Mouse (Mus musculus): ENCODE data around the gene Ildr1. TPM values are rescaled to one million over a fixed set of nuclear protein-coding genes. Genes with fewer than 3 reads are reported as not detected.

Gene Ildr1
- polyA plus RNA-seq (2012; rRNA removed) = 0.05 and 0.14 TPM in 2 replicates

GRCm38 (mm10) chr16:36693818-36694413, at the start of gene Ildr1:
Gene Ildr1, plus strand, starts transcription at chr16:36693978.
- DNase-seq (ENCODE audit: low read depth) = no peak
- TF ChIP-seq CTCF (IDR thresholded peaks at IDR 0.05; ENCODE audit: borderline replicate concordance, extremely low read depth, insufficient read depth, insufficient read length) (no peak), POLR2A (IDR thresholded peaks at IDR 0.05; ENCODE audit: borderline replicate concordance, extremely low read depth, insufficient read depth, insufficient read length, poor library complexity, severe bottlenecking) (no peak)

DNA sequence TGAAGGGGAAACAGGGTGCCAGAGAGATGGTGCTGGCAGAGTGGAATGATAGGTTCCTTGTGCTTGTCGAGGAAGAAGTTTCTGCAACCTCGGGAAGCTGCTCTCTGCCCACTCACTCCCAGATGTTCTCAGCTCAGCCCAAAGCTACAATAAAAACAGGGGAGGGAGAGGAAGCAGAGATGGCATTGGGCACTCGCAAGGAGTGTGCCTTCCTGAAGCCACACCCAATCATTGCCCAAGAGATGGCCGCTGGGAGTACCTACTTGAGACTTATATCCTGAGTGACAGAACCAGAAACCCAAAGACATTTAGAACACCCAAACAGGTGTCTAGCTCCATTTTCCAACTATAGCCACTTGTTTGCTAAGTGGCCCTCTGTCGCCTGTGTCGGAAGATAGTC, 48.7 kb upstream of the Ildr1 start:
- TF ChIP-seq POLR2A (IDR thresholded peaks at IDR 0.05; ENCODE audit: borderline replicate concordance, extremely low read depth, insufficient read depth, insufficient read length, poor library complexity, severe bottlenecking) (no peak), CTCF (IDR thresholded peaks at IDR 0.05; ENCODE audit: borderline replicate concordance, extremely low read depth, insufficient read depth, insufficient read length) (no peak)
- no peak for DNase-seq (ENCODE audit: low read depth)

GRCm38 (mm10) chr16:36649304-36649703, 44.5 kb upstream of the Ildr1 start:
- DNase-seq (ENCODE audit: low read depth) = no peak
- no peak for TF ChIP-seq CTCF (IDR thresholded peaks at IDR 0.05; ENCODE audit: borderline replicate concordance, extremely low read depth, insufficient read depth, insufficient read length)
- no peak for TF ChIP-seq POLR2A (IDR thresholded peaks at IDR 0.05; ENCODE audit: borderline replicate concordance, extremely low read depth, insufficient read depth, insufficient read length, poor library complexity, severe bottlenecking)

DNA sequence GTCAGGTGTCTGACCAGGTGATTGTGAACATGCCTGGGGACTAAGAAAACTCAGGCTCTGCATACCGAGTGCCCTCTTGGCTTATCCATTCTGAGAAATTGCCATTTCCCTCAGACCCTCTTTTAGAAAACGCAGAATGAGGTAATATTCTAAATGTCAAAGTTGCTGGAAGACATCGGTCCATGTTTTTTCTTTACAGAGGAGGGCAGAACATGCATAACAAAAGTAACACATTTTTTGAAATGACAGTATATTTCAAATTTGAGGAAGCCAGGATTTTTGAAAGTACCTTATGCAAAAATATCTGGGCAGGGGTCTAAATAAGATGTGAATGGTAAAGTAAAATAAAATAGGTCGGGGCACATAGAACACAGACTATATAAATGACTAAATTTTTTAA, 43.3 kb upstream of the Ildr1 start:
- no peak for TF ChIP-seq POLR2A (IDR thresholded peaks at IDR 0.05; ENCODE audit: borderline replicate concordance, extremely low read depth, insufficient read depth, insufficient read length, poor library complexity, severe bottlenecking)
- TF ChIP-seq CTCF (IDR thresholded peaks at IDR 0.05; ENCODE audit: borderline replicate concordance, extremely low read depth, insufficient read depth, insufficient read length) = no peak
- no peak for DNase-seq (ENCODE audit: low read depth)

DNA sequence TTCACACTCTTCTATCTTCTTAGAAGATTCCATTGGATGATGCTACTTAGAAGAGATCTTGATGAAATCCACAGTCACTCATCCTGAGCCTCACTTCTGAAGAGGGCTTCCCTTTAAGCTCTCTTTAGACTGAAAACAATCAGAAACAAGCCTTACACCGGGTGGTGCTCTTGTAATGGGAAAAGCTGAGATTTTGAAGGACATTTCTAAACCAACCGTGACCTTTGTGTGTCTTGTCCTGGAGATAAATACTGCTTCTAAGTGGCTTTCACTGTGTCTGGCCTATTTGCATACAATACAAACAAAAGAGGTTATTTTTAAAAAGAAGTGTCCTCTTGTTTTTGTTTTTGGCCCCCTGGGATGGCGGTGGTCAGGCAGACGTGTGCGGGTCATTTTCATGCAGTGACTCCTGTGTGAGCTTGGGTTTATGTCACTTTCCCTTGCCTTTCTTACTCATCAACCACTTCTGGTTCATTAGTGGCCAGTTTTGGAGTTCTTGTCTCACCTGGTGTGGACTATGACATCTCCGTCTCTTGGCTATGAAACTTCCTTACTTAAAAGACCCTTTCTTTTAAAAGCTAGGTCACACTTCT, 42.5 kb upstream of the Ildr1 start:
- DNase-seq (ENCODE audit: low read depth) = no peak
- TF ChIP-seq CTCF (IDR thresholded peaks at IDR 0.05; ENCODE audit: borderline replicate concordance, extremely low read depth, insufficient read depth, insufficient read length) = no peak
- TF ChIP-seq POLR2A (IDR thresholded peaks at IDR 0.05; ENCODE audit: borderline replicate concordance, extremely low read depth, insufficient read depth, insufficient read length, poor library complexity, severe bottlenecking) = no peak

- no peak for DNase-seq (ENCODE audit: low read depth)
- no peak for TF ChIP-seq CTCF (IDR thresholded peaks at IDR 0.05; ENCODE audit: borderline replicate concordance, extremely low read depth, insufficient read depth, insufficient read length)
- TF ChIP-seq POLR2A (IDR thresholded peaks at IDR 0.05; ENCODE audit: borderline replicate concordance, extremely low read depth, insufficient read depth, insufficient read length, poor library complexity, severe bottlenecking) = no peak
Observed at GRCm38 (mm10) chr16:36655199-36655598, 38.6 kb upstream of the Ildr1 start.

GRCm38 (mm10) chr16:36655910-36656309, 37.9 kb upstream of the Ildr1 start:
- TF ChIP-seq CTCF (IDR thresholded peaks at IDR 0.05; ENCODE audit: borderline replicate concordance, extremely low read depth, insufficient read depth, insufficient read length) (no peak), POLR2A (IDR thresholded peaks at IDR 0.05; ENCODE audit: borderline replicate concordance, extremely low read depth, insufficient read depth, insufficient read length, poor library complexity, severe bottlenecking) (no peak)

DNA sequence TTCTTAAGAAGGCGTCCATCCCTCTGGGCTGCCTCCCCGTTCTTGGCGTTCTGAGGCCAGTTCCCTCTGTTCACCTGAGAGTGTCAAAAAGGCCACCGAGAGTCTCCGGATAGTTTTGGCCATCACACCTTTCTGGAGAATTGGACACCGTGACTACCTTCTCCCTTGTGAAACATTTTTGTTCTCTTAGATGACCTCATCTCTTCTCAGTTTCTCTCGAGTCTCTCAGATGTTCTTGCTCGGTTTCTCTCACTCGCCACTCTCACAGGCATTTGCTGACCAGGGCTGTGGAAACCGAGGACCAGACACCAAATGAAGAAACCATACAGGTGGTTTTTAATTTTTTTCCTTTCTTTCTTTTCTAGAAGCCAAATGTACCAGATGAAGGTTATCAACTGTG, 32.4 kb upstream of the Ildr1 start:
- DNase-seq (ENCODE audit: low read depth) = no peak

More at GRCm38 (mm10) chr16:36655910-36656309, 37.9 kb upstream of the Ildr1 start:
- no peak for DNase-seq (ENCODE audit: low read depth)

DNA sequence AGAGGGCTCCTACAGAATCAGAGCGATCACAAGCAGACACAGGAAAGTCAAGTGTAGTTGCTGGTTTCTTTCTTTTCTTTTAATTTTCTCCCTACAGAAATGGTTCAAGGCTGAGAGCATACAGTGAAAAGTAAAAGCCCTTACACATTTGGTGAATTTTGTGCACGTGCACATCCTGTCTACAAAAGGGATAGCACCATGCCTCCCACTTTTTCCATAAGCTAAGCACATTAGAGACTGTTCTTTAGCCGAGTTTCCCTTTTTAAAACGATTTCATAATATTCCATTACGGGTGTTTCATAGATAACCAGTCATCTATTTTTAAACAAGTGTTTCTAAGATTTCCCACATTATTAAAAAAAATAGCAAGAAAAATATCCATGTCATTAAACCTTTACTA, 30.3 kb upstream of the Ildr1 start:
- TF ChIP-seq POLR2A (IDR thresholded peaks at IDR 0.05; ENCODE audit: borderline replicate concordance, extremely low read depth, insufficient read depth, insufficient read length, poor library complexity, severe bottlenecking) (no peak), CTCF (IDR thresholded peaks at IDR 0.05; ENCODE audit: borderline replicate concordance, extremely low read depth, insufficient read depth, insufficient read length) (no peak)
- no peak for DNase-seq (ENCODE audit: low read depth)

More for the DNA sequence above, 32.4 kb upstream of the Ildr1 start:
- no peak for TF ChIP-seq CTCF (IDR thresholded peaks at IDR 0.05; ENCODE audit: borderline replicate concordance, extremely low read depth, insufficient read depth, insufficient read length)
- TF ChIP-seq POLR2A (IDR thresholded peaks at IDR 0.05; ENCODE audit: borderline replicate concordance, extremely low read depth, insufficient read depth, insufficient read length, poor library complexity, severe bottlenecking) = no peak

- TF ChIP-seq CTCF (IDR thresholded peaks at IDR 0.05; ENCODE audit: borderline replicate concordance, extremely low read depth, insufficient read depth, insufficient read length) = no peak
- TF ChIP-seq POLR2A (IDR thresholded peaks at IDR 0.05; ENCODE audit: borderline replicate concordance, extremely low read depth, insufficient read depth, insufficient read length, poor library complexity, severe bottlenecking) = no peak
- peak; percentile 7 for DNase-seq (ENCODE audit: low read depth)
Observed at GRCm38 (mm10) chr16:36665782-36666181, 28.0 kb upstream of the Ildr1 start, which contains the start of gene Cd86. Gene Cd86, minus strand, starts transcription at chr16:36666081.

- TF ChIP-seq CTCF (IDR thresholded peaks at IDR 0.05; ENCODE audit: borderline replicate concordance, extremely low read depth, insufficient read depth, insufficient read length) = no peak
- no peak for TF ChIP-seq POLR2A (IDR thresholded peaks at IDR 0.05; ENCODE audit: borderline replicate concordance, extremely low read depth, insufficient read depth, insufficient read length, poor library complexity, severe bottlenecking)
- DNase-seq (ENCODE audit: low read depth) = no peak
Observed at GRCm38 (mm10) chr16:36666448-36667017, 27.2 kb upstream of the Ildr1 start.
